In genomic region chr2:167291656-167292055, GRCm38 (mm10) we compare ENCODE assay signal across 10 mouse cellular contexts. TPM values are rescaled to one million over a fixed set of nuclear protein-coding genes. Genes with fewer than 3 reads are reported as not detected.
A peak's percentile ranks its signal among the peaks of the same experiment; 100 is the strongest.
DNase-seq lines count a peak whose midpoint lies in the region; ATAC-seq and TF ChIP-seq lines count a peak whose summit lies in the region.
"Had no signal": no experiment of that assay in that cellular context is flagged by ENCODE, and none has a peak within 500 bp of the region (broad histone marks: within the 10 kb centered on the region; RNA-seq: fewer than 3 reads in every experiment).

No protein-coding gene starts in this region.

- H3K9me3 ChIP-seq in heart, embryonic 10.5 days, result no peaks in the 10 kb centered on the region
- H3K9me3 ChIP-seq in intestine, embryonic 15.5 days, result no peaks in the 10 kb centered on the region
- H3K9me3 ChIP-seq in stomach, postnatal 0 days (ENCODE audit: control insufficient read depth, low read length), result no peaks in the 10 kb centered on the region
- H3K9me3 ChIP-seq: limb, embryonic 13.5 days had no signal

- no peaks in the 10 kb centered on the region for H3K36me3 ChIP-seq in heart, embryonic 10.5 days
- H3K36me3 ChIP-seq in intestine, embryonic 15.5 days, result no peaks in the 10 kb centered on the region
- H3K36me3 ChIP-seq in stomach, postnatal 0 days (ENCODE audit: control insufficient read depth, insufficient read depth, low read length), result no peaks in the 10 kb centered on the region
- H3K36me3 ChIP-seq: limb, embryonic 13.5 days had no signal

- WGBS in heart, embryonic 10.5 days, result 82% methylated on average over 11 of the region's 11 CpGs
- 81% methylated on average over 11 of the region's 11 CpGs for WGBS in intestine, embryonic 15.5 days
- WGBS in stomach, postnatal 0 days, result 79% methylated on average over 11 of the region's 11 CpGs

- DNase-seq in heart, embryonic 10.5 days (ENCODE audit: low spot score), result no peak
- DNase-seq in heart, postnatal 25 days (ENCODE audit: low spot score), result no peak
- DNase-seq in ovary, postnatal 36 days (ENCODE audit: low spot score), result peak; percentile 1
- DNase-seq in ovary, postnatal 10 days (ENCODE audit: low spot score), result no peak
- DNase-seq in stomach, postnatal 0 days (ENCODE audit: low spot score), result no peak
- DNase-seq in lung, postnatal 36 days, result no peak
- DNase-seq: cerebellum, adult 11-12 months; embryo, embryonic 11 days had no signal

- H3K4me3 ChIP-seq in heart, embryonic 10.5 days, result no peak overlapping the region
- no peak overlapping the region for H3K4me3 ChIP-seq in intestine, embryonic 15.5 days (replicated peaks)
- no peak overlapping the region for H3K4me3 ChIP-seq in stomach, postnatal 0 days (ENCODE audit: low read depth, low read length)
- H3K4me3 ChIP-seq: limb, embryonic 13.5 days had no signal

- no peak overlapping the region for H3K9ac ChIP-seq in intestine, embryonic 15.5 days
- no peak overlapping the region for H3K9ac ChIP-seq in stomach, postnatal 0 days (ENCODE audit: low read length)
- H3K9ac ChIP-seq: limb, embryonic 13.5 days had no signal

- TF ChIP-seq EP300 in stomach, postnatal 0 days (optimal IDR thresholded peaks at IDR 0.05), result no peak

- no peaks in the 10 kb centered on the region for H3K27me3 ChIP-seq in heart, embryonic 10.5 days (ENCODE audit: insufficient read depth, poor library complexity, severe bottlenecking)
- no peaks in the 10 kb centered on the region for H3K27me3 ChIP-seq in intestine, embryonic 15.5 days (replicated peaks)
- H3K27me3 ChIP-seq in stomach, postnatal 0 days (ENCODE audit: control insufficient read depth, insufficient read depth, low read length), result no peaks in the 10 kb centered on the region
- H3K27me3 ChIP-seq: limb, embryonic 13.5 days had no signal

- peak overlapping the region; percentile 83 for H3K27ac ChIP-seq in heart, embryonic 10.5 days
- peak overlapping the region; percentile 72; the same call in 1 of the 2 replicates for H3K27ac ChIP-seq in intestine, embryonic 15.5 days
- H3K27ac ChIP-seq in stomach, postnatal 0 days (replicated peaks), result no peak overlapping the region
- H3K27ac ChIP-seq: limb, embryonic 13.5 days had no signal

- no peak for TF ChIP-seq CTCF in stomach, postnatal 0 days (IDR thresholded peaks at IDR 0.05; ENCODE audit: low read depth)

- intact Hi-C loops in heart, postnatal 25 days (cut with DNase I), result no loop called here

- no peak overlapping the region for H3K4me2 ChIP-seq in intestine, embryonic 15.5 days (replicated peaks)
- H3K4me2 ChIP-seq in stomach, postnatal 0 days (replicated peaks; ENCODE audit: low read depth), result no peak overlapping the region
- H3K4me2 ChIP-seq: limb, embryonic 13.5 days had no signal

- peak; percentile 4; the same call in 1 of the 2 replicates for ATAC-seq in intestine, embryonic 15.5 days
- peak; percentile 15 for ATAC-seq in stomach, postnatal 0 days (ENCODE audit: low FRiP score, low TSS enrichment)

- H3K4me1 ChIP-seq in heart, embryonic 10.5 days, result peaks cover 42% of the 10 kb centered on the region
- peaks cover 11% of the 10 kb centered on the region; the same call in 1 of the 2 replicates for H3K4me1 ChIP-seq in intestine, embryonic 15.5 days (replicated peaks)
- H3K4me1 ChIP-seq in stomach, postnatal 0 days (replicated peaks; ENCODE audit: control insufficient read depth, insufficient read depth), result no peaks in the 10 kb centered on the region

RNA-seq across cellular contexts. Expression of gene Ptgis, which starts 51.3 kb away (rescaled TPM):
- polyA plus RNA-seq in heart, embryonic 10.5 days (2016; fragmentation: Nextera tagmentation; extraction: Ambion mirVana), result 16.3 and 21.4 TPM in 2 replicates
- total RNA-seq in heart, postnatal 25 days (2021), result 10 to 100 TPM; 18.8 to 24.6 TPM
- 12.0 and 13.4 TPM in 2 replicates for polyA plus RNA-seq in intestine, embryonic 15.5 days (2015; fragmentation: Nextera tagmentation; extraction: Ambion mirVana)
- polyA plus RNA-seq in stomach, postnatal 0 days (2015; fragmentation: Nextera tagmentation; extraction: Ambion mirVana), result 21.9 and 26.7 TPM in 2 replicates

RNA-seq across cellular contexts. Expression of gene B4galt5, which starts 57.3 kb away (rescaled TPM):
- 11.4 and 13.6 TPM in 2 replicates for polyA plus RNA-seq in heart, embryonic 10.5 days (2016; fragmentation: Nextera tagmentation; extraction: Ambion mirVana)
- total RNA-seq in heart, postnatal 25 days (2021), result 10 to 100 TPM; 12.7 to 14.6 TPM
- polyA plus RNA-seq in intestine, embryonic 15.5 days (2015; fragmentation: Nextera tagmentation; extraction: Ambion mirVana), result 9.6 and 10.8 TPM in 2 replicates
- 4.5 and 6.0 TPM in 2 replicates for polyA plus RNA-seq in stomach, postnatal 0 days (2015; fragmentation: Nextera tagmentation; extraction: Ambion mirVana)
